Mouse (Mus musculus) heart, adult 2 months (tissue): ENCODE measurements around the gene Erfe. TPM values are rescaled to one million over a fixed set of nuclear protein-coding genes. Genes with fewer than 3 reads are reported as not detected.

ENCODE experiments used
- DNase-seq, 2 experiments: peaks; one replicate each; pipeline ENCODE4 v3.0.0; 2021
- H3K27ac ChIP-seq: fragments of 200-600 bp; 2 replicates; pipeline ENCODE4 v1.8.1; 2022
- H3K27me3 ChIP-seq: fragments of 200-500 bp; 2 replicates; pipeline ENCODE4 v1.6.1; 2012; ENCODE audit warnings: mild to moderate bottlenecking, low read length, inconsistent platforms, mixed read lengths; ENCODE audit not compliant: control insufficient read depth, insufficient read depth
- H3K36me3 ChIP-seq: fragments of 200-500 bp; 2 replicates; pipeline ENCODE4 v1.6.1; 2012; ENCODE audit warnings: low read length, inconsistent platforms; ENCODE audit not compliant: control insufficient read depth, insufficient read depth
- H3K4me1 ChIP-seq: fragments of 200-500 bp; 2 replicates; pipeline ENCODE4 v1.6.1; 2011; ENCODE audit warnings: low read length; ENCODE audit not compliant: control insufficient read depth, insufficient read depth
- H3K4me3 ChIP-seq: fragments of 200-600 bp; 2 replicates; pipeline ENCODE4 v1.8.1; 2022
- H3K79me2 ChIP-seq: fragments of 200-500 bp; replicated peaks from 2 replicates; pipeline ENCODE4 v1.6.1; 2012; ENCODE audit warnings: mild to moderate bottlenecking, inconsistent platforms, low read length, moderate library complexity, mixed read lengths; ENCODE audit not compliant: control insufficient read depth, insufficient read depth
- H3K9ac ChIP-seq: fragments of 200-500 bp; 2 replicates; pipeline ENCODE4 v1.6.1; 2012; ENCODE audit warnings: low read depth, mild to moderate bottlenecking, control low read depth, inconsistent platforms, low read length, mixed read lengths
- CTCF ChIP-seq: fragments of 200-600 bp; IDR thresholded peaks from 2 replicates; pipeline ENCODE4 v1.8.1; 2022; ENCODE audit warnings: antibody characterized with exemption, mild to moderate bottlenecking, moderate library complexity
- EP300 ChIP-seq: fragments of 200-500 bp; IDR thresholded peaks from 2 replicates; pipeline ENCODE4 v1.6.1; 2011; ENCODE audit warnings: low read depth, low read length, control low read depth; ENCODE audit not compliant: insufficient read depth
- POLR2A ChIP-seq: fragments of 200-500 bp; IDR thresholded peaks from 2 replicates; pipeline ENCODE4 v1.6.1; 2011; ENCODE audit warnings: mild to moderate bottlenecking, low read depth, low read length, control low read depth; ENCODE audit not compliant: insufficient read depth
- WGBS: fragments of 180-500 bp; shearing (Covaris S2); methylation state at CpG from one replicate; pipeline ENCODE4 v1.1.7; 2018; 5-methylcytosine and 5-hydroxymethylcytosine counted together
- intact Hi-C: fragments of 180-260 bp; cut with DNase I; formaldehyde crosslinking; loops from one replicate; pipeline ENCODE4 v1.15.1; 2025
- polyA plus RNA-seq: library from polyadenylated mRNA; depleted of rRNA; stranded (reverse); fragments of >200 nt; gene quantifications from 2 replicates; pipeline ENCODE4 v1.2.3, GENCODE M21; 2012
- total RNA-seq, 2 experiments: library from RNA; stranded (reverse); gene quantifications; 2 replicates each; pipeline ENCODE4 v1.2.3; 2021

Erfe gene
- total and polyA plus RNA-seq, 3 experiments = 0.09 to 0.29 TPM; not detected in 1

DNA sequence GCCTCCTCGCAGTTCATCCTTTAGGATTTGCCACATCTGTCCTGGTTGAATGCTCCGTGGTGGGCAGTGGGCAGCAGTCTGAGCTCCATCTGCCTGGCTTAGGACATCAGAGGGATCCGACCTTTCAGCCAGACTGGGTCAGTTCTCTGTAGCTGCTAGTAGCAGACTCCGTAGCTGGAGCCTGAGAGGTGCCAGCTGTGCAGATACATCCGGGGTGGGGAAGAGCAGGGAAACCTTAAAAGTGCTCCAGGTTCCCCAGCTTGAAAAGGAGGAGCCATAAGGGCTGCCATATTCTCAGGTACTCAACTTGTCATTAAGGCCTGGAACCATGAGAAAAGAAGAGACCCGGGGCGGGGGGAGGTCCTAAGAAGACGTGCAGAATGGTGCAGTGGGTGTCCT is 415 bp upstream of the Erfe start:
- H3K27me3 ChIP-seq = no peaks in the 10 kb centered on the region
- TF ChIP-seq EP300 = no peak
- no peak for TF ChIP-seq CTCF
- no peak for TF ChIP-seq POLR2A
- no peaks in the 10 kb centered on the region for H3K79me2 ChIP-seq
- H3K4me3 ChIP-seq = peak overlapping the region; percentile 45; the same call in 1 of the 2 replicates
- no peaks in the 10 kb centered on the region for H3K36me3 ChIP-seq
- H3K27ac ChIP-seq = no peak overlapping the region
- DNase-seq = no peak
- no peak overlapping the region for H3K9ac ChIP-seq
- no peaks in the 10 kb centered on the region for H3K4me1 ChIP-seq
- intact Hi-C loops = loop anchor here (5.0 kb wide), 1 partner anchor 116 kb away; no protein-coding TSS in a partner anchor
- WGBS = 38% methylated on average over 8 of the region's 8 CpGs

DNA sequence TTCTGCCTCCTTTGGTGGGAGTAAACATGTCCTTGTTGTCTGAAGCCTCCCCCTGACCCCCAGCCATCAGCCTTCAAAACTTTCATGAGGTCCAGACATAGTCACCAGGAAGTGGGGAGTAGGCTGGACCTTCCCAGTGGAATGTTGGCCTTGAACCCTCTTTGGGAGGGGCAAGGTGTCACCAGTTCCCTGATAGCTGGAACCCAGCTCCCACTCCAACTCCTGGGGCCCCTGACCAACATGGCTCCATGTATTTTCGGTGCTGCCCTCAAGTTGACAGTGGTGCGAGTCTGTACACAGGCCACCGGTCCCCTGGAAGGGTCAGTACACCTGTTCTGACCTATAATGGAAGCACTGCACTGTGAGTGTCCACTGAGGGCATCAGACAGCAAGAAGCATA is 1.1 kb downstream of the Erfe start:
- H3K79me2 ChIP-seq = no peaks in the 10 kb centered on the region
- WGBS = 100% methylated on average over 3 of the region's 3 CpGs
- TF ChIP-seq EP300 = no peak
- no peak for TF ChIP-seq CTCF
- no peak for TF ChIP-seq POLR2A
- no peaks in the 10 kb centered on the region for H3K27me3 ChIP-seq
- H3K36me3 ChIP-seq = no peaks in the 10 kb centered on the region
- intact Hi-C loops = loop anchor here (5.0 kb wide), 1 partner anchor 115 kb away; no protein-coding TSS in a partner anchor
- no peak overlapping the region for H3K9ac ChIP-seq
- no peaks in the 10 kb centered on the region for H3K4me1 ChIP-seq
- H3K27ac ChIP-seq = no peak overlapping the region
- no peak for DNase-seq
- no peak overlapping the region for H3K4me3 ChIP-seq

DNA sequence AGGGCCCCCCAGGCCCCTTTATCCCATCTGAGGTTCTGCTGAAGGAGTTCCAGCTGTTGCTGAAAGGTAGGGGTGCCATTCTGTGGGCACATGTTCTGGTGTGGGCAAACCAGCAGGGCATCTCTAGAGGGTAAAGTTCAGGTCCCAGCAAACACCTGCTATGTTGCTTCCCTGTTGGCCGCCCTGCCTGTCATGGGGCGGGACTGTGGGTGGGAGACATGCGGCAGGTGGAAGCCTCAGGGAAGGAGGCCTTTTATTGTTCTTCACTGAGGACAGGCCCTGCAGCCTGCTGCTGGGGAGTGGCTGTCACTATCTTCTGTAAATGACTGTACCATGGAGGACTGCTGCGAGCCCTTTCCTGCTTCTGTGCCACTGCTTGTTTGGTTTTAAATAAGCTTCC is 3.2 kb downstream of the Erfe start:
- H3K4me3 ChIP-seq = no peak overlapping the region
- 73% methylated on average over 4 of the region's 4 CpGs for WGBS
- no peak for DNase-seq
- intact Hi-C loops = loop anchor here (5.0 kb wide), 1 partner anchor 113 kb away; no protein-coding TSS in a partner anchor
- H3K27me3 ChIP-seq = no peaks in the 10 kb centered on the region
- no peaks in the 10 kb centered on the region for H3K4me1 ChIP-seq
- no peaks in the 10 kb centered on the region for H3K79me2 ChIP-seq
- TF ChIP-seq POLR2A (no peak), CTCF (no peak), EP300 (no peak)
- H3K27ac ChIP-seq = no peak overlapping the region
- H3K9ac ChIP-seq = no peak overlapping the region
- H3K36me3 ChIP-seq = no peaks in the 10 kb centered on the region

DNA sequence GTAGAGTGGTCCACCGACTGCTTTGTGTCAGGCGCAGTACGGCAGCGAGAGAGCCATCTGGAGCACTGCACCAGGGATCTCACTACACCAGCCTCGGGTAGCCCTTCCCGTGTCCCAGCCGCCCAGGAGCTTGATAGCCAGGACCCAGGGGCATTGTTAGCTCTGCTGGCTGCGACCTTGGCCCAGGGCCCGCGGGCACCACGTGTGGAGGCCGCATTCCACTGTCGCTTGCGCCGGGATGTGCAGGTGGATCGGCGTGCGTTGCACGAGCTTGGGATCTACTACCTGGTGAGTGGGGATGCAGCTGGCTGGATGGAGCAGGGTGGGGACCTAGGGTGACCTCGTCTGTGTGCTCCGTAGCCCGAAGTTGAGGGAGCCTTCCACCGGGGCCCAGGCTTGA is 3.8 kb downstream of the Erfe start:
- 73% methylated on average over 23 of the region's 23 CpGs for WGBS
- Histone ChIP-seq H3K27me3 (no peaks in the 10 kb centered on the region), H3K4me3 (no peak overlapping the region), H3K4me1 (no peaks in the 10 kb centered on the region), H3K79me2 (no peaks in the 10 kb centered on the region), H3K9ac (no peak overlapping the region), H3K36me3 (no peaks in the 10 kb centered on the region), H3K27ac (no peak overlapping the region)
- intact Hi-C loops = no loop called here
- DNase-seq = no peak
- TF ChIP-seq POLR2A (no peak), CTCF (no peak), EP300 (no peak)

DNA sequence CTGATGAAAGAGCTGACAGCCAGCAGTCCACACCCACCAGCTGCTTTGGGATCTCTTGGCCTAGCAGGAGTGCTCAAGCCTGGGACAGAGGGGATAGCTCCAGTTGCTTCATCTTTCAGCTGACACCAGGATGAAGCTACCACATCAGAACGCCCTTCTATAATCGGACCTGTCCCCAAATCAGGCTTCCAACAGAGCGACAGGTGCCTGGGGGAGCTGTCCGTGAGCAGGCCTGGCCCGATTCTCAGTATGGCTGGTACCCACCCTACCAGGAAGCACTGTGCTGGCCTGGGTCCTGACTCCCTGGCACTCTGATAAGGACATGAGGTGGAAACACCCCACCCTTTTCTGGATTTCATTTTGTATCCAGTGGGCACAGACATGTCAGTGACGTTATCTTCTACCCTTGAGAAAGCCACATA is 7.2 kb downstream of the Erfe start:
- H3K4me3 ChIP-seq = no peak overlapping the region
- H3K36me3 ChIP-seq = no peaks in the 10 kb centered on the region
- no peaks in the 10 kb centered on the region for H3K4me1 ChIP-seq
- no peaks in the 10 kb centered on the region for H3K27me3 ChIP-seq
- H3K79me2 ChIP-seq = no peaks in the 10 kb centered on the region
- no peak overlapping the region for H3K27ac ChIP-seq
- DNase-seq = no peak
- WGBS = 88% methylated on average over 6 of the region's 6 CpGs
- H3K9ac ChIP-seq = no peak overlapping the region
- intact Hi-C loops = no loop called here
- no peak for TF ChIP-seq POLR2A
- no peak for TF ChIP-seq EP300
- TF ChIP-seq CTCF = no peak

DNA sequence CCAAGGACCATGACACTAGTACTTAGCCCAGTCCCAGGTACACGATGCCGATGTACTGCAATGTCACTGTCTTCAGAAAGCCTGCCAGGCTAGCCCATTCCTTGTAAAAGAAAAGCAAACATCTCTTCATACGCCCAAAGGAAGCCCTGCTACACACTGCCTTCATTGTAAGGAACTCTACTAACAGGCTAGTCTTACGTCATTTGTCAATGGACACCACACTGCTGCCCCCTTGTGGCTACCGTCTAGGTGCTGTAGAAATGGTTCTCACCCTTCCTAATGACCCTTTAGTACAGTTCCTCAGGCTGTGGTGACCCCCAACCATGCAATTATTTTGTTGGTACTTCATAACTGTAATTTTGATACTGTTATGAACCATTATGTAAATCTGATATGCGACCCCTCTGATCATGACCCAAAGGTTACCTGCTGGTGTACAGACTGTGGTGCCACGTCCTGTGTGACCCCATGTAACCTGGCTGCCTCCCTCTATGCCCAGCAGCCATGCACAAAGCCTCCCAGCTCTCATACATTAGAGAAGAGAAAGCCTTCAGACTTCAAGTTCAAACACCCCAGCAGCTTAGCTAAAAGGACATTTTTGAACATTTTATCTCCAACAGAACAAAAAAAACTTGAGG is 14.3 kb downstream of the Erfe start:
- H3K36me3 ChIP-seq = no peaks in the 10 kb centered on the region
- intact Hi-C loops = loop anchor here (2.0 to 5.0 kb wide), 2 partner anchors 34 to 102 kb away; no protein-coding TSS in a partner anchor
- H3K27ac ChIP-seq = no peak overlapping the region
- WGBS = 58% methylated on average over 7 of the region's 7 CpGs
- H3K4me1 ChIP-seq = no peaks in the 10 kb centered on the region
- TF ChIP-seq EP300 = no peak
- TF ChIP-seq POLR2A = no peak
- TF ChIP-seq CTCF = peak; percentile 92
- no peaks in the 10 kb centered on the region; the same call in 1 of the 2 replicates for H3K79me2 ChIP-seq
- H3K27me3 ChIP-seq = no peaks in the 10 kb centered on the region
- no peak overlapping the region for H3K9ac ChIP-seq
- H3K4me3 ChIP-seq = no peak overlapping the region
- DNase-seq = peak; percentile 67 to 79
